Mouse (Mus musculus) neutrophil, adult 5-6 weeks (primary cell): Measurements from ENCODE around the gene Mrtfa. TPM values are rescaled to one million over a fixed set of nuclear protein-coding genes. Genes with fewer than 3 reads are reported as not detected.

Experiments used
- ATAC-seq: fragments of 151-379, 151-347 bp; 2 replicates; pipeline ENCODE4 v1.8.0; 2017; ENCODE audit warnings: mild to moderate bottlenecking, moderate TSS enrichment; ENCODE audit not compliant: insufficient number of reproducible peaks, poor library complexity, low FRiP score, severe bottlenecking; ENCODE audit errors: extremely low read depth
- total RNA-seq: library from RNA; stranded (forward); fragments of 200-1000 nt; gene quantifications from 2 replicates; pipeline ENCODE4 v1.2.3, GENCODE M21; 2017

Mrtfa gene
- total RNA-seq, 1 experiment from 2014 or later = 59.9 TPM

DNA sequence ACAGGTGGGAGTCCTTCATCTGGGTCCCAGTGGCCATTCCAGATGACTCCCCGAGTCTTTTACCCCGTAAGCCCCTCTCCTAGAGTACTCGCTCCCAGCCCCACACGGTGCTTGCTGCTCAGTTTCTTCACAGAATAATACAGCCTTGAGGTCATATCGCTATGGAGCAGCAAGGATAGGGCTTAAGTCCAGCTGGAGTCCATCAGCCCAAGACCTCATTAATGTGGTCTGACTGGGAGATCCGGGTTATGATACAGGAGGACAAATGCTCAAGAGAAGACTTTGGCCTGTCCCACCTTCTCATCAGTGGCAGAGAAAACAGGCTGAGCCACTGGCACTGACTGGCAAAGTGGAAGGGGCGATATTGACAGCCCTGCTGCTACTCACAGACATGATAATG is 173.2 kb downstream of the Mrtfa start:
- ATAC-seq = no peak

DNA sequence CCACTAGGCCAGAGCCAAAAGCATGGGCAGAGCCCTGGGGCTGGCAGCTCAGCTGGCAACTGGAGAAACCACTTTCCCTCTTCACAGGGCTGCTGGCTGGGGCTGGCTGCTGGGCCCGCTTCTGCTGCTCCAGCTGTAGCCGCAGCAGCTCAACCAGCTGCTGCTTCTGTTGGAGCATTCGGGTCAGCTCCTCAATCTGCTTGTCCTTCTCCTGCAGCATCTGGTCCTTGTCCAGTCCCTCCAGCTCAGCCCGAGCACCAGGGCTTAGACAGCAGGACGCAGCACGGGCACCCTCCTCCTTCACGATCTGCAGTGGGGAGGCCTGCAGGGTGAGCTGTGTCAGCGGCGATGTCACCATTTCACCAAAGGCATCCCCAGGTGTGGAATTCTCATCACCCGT is 174.1 kb downstream of the Mrtfa start:
- ATAC-seq = no peak

DNA sequence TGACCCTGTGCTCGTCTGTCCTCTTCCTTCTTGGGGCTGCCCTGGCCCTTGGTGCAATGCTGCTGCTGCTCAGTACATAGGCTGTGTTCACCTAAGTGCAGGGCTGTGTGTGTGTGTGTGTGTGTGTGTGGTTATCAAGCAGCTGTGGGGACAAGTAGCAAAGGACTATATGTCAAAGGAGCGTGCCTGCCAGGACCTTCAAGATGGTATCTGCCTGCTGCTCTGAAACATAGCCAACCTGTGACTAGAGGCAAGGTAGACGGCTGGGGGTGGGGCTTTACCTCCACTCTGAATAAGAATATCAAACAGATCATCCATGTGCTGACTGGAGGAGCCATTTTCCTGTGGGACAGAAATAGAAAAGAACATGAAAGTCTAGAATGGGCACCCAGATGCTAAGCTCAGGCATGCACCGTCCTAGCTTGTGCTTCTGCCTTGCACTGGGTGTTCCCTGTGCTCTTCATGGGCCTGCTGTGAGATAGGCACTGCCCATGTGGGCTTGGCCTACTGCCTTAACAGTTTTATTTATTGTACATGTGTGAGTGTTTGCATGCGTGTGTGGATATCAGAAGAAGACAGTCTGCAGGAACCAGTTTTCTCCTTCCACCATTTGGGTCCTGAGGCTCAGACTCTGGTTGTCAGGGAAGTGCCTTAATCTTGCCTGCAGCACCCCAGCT is 175.4 kb downstream of the Mrtfa start:
- ATAC-seq = no peak

DNA sequence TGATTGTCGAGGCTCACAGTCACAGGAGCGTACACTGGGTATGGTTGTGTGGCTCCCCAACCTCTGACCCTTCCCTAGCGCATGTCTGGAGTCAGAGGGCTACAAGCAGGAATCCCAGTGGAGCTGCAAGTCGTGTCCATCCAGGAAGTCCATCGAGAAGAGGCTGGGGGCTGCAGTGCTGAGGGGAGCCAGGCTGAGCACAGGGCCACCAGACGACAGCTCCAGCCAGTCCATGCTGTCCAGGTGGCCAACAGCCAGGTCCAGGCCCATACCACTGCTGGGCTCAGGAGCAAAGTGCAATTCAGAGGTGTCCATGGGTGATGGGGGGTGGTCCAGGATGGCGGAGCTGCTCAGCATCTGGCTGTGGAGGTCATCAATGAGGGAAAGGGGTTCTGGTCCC is 177.4 kb downstream of the Mrtfa start:
- no peak for ATAC-seq

DNA sequence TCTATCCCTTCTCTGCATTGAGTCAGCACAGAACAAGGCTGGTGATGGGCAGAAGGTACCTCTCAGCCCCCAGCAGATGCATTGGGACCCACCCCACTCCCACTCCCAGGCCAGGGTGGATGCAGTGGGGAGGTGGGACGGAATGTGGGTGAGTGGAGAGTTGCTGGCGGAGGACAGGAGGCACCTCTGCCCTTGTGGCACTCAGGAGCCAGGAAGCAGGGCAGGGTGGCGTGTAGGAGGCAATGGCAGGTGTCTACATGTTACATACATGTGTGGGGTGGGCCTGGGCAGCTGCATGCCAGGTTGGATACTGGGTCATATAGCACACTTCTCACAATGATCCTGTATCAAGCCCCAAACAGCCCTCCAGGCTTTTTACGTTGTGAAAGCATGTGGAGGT is 178.2 kb downstream of the Mrtfa start:
- no peak for ATAC-seq

DNA sequence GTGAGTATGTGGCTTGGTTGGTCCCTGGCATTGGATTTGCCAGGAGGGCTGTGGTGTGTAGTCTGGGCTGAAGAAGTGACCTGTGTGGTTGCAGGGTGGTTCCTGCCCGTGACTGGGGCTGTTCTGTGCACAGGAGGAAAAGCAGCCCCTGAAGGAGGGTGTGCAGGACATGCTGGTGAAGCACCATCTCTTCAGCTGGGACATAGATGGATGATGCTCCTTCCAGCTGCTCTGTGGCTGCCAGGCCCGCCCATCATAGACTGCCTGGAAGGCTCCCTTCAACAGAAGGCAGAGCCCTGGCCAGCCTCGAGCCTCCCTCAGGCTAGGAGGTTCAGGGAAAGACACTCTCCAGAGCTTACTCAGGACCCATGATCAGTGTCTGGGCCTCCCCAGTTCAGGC is 179.0 kb downstream of the Mrtfa start:
- no peak for ATAC-seq

DNA sequence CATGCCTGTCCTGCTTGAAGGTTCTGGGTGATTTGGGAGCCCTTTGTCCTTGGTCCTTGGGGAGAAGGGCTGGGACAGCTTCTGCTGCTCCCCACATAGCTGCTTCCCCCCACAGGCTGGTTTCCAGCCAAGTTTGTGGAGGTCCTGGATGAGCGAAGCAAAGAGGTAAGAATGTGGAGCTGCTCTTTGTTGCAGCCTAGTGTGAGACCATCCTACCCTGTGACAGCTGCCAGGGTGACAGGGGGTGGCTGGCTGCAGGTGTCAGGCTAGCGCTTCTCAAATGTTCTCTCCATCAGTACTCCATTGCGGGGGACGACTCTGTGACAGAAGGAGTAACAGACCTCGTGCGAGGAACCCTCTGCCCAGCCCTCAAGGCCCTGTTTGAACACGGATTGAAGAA is 180.4 kb downstream of the Mrtfa start:
- no peak for ATAC-seq

DNA sequence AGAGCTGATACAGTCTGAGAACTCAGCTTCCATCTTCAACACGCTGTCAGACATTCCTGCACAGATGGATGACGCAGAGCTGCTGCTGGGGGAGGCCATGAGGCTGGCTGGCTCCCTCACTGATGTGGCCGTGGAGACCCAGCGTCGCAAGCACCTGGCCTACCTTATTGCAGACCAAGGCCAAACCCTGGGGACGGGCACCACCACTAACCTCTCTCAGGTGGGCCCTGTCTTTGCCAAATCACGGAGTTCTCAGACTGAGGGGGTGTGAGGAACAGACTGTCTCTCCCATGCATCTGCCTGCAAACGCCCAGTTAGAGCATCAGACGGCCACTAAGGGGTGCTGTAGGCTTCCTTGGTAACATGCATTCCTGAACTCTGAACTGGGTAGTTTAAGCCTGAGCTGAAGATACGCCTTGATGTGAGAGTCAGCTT is 181.9 kb downstream of the Mrtfa start:
- ATAC-seq = no peak

DNA sequence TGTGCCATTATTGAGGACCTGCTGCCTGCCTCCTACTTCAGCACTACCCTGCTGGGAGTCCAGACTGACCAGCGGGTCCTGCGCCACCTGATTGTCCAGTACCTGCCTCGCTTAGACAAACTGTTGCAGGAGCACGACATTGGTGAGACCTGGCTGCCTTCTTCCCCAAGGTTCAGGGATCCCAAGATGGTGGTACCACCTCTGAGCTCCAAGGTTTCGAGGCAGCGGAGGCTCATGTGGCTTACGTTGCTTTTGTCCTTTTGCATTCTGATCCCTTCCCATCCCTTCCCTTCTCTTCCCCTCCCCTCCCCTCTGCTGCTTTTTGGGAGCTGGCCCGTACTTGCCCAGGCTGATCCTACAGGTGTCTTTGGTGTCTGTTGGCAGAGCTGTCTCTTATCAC is 182.7 kb downstream of the Mrtfa start:
- ATAC-seq = no peak

DNA sequence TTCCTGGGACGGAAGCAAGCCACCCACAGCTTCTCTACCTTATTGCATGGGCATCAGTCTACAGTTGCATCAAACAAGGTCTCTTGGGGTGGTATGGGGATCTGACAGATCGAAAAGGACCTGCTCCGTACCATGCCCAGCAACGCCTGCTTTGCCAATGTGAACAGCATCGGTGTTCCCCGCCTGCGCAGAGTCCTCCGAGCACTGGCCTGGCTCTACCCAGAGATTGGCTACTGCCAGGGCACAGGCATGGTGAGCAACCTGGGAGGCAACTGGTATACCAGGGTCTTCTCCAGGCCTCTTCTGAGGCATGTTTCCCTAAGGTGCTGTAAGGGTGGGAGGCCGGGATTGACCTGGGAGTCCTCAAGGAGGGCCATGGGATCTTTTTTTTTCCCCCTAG is 183.2 kb downstream of the Mrtfa start:
- ATAC-seq = no peak

DNA sequence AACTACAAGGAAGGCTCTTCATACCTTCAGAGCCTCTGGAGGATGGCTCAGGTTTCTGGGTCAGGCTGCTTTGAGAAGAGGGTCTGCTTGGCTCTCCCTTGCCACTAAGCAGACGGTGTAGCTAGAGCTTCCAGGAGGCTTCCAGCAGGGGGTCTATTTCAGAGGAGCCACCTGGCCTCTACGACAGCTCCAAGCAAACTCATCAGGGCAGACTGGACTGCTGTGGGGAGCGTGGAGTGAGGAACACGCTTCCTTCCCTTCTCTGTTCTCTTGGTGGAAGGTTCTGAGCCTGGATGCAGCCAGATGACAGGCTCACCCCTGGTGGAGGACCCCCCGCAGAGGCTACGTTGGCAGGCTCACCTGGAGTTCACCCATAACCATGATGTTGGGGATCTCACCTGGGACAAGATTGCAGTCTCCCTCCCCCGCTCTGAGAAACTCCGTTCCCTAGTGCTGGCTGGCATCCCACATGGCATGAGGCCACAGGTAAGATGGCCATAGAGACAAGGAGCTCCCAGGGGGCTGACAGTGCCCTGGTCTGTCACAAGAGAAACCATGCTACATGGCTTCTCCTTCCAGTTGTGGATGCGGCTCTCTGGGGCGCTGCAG is 184.3 kb downstream of the Mrtfa start:
- ATAC-seq = no peak

DNA sequence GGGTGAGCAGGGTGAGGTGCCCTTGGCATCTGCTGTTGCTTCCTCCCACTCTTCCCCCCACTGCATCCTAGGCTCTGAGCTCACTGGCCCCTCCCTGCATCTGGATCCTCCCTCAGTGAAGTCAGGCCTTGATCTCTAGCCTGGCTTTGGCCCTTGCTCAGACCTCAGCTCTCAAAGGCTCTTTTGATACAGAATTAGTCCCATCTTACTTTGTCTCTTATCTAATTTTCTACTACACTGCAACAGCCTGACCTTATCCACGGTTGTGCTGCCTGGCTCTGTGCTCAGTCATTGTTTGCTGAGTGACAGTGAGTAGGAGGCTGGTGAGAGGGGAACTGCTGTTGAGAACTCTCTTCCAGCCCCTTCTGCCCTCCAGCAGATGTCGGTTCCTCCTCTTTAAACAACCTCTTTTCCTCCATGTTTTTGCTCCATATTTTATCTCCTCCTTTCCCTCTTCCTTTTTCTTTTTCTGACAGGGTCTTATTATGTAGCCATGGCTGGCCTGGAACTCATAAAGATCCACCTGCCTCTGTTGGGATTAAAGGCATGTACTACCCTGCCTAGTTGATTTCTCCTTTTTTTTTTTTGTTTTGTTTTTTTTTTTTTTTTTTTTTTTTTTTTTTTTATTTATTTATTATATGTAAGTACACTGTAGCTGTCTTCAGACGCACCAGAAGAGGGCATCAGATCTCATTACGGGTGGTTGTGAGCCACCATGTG is 190.0 kb downstream of the Mrtfa start:
- ATAC-seq = no peak

DNA sequence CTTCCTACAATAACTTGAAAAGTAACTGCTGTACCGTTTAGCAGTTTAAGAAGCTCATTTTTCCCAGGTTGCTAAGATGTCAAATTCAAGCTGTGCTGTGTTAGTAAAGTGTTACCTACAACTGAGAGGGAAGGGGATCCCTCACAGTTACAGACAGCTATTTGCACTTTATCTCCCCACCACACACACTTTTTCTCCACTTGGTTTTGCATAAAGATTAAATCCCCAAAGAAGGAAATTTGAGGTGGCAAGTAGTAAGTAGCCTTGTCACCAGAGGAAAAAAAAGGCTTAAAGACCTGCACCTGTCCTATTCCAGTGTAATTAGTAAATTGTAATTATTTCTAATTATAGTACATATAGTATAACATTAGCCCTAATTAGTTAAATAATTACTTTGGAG is 193.5 kb downstream of the Mrtfa start:
- no peak for ATAC-seq

DNA sequence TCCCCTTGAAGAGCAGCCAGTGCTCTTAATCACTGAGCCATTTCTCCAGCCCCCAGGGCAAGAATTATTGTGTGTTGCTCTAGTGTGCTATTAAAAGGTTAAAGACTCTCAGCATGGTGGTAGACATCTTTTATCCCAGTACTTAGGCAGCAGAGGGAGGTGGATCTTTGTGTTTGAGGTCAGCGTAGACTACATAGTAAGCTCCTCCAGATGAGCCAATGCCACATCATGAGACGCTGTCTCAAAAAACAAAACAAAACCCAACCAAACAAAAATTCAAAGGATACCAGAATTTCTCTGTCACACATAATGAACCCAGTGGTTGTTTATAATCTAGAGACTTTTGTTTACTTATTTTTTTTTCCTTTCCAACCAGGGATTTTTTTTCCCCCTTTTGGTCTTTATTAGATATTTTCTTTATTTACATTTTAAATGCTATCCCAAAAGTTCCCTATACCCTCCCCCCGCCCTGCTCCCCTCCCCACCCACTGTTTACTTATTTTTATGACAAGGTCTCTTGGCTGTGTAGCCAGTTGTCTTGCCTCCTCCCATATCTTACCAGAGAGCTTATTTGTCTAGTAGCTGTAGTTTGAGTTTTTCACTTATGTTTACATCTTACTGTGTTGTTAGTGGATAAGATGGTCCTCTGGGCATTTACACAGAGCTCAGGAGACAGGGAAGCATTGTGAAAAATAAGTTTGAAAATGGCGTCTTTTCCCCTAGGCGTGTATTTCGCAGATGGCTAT is 194.3 kb downstream of the Mrtfa start:
- no peak for ATAC-seq

DNA sequence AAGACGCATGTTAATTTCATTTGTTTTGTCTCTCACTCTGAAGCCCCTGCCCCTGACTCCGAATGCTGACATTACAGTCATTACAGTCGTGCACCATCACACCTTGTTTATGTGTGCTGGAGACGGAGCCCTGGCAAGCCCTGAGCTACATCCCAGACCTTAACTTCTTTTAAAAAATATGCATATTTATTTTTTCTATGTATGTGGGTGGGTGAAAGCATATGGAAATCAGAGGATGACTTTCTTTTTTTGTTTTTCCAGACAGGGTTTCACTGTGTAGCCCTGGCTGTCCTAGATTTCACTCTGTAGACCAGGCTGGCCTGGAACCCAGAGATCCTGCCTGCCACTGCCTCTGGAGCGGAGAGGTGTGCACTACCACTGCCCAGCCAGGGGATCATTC is 195.6 kb downstream of the Mrtfa start:
- ATAC-seq = no peak

DNA sequence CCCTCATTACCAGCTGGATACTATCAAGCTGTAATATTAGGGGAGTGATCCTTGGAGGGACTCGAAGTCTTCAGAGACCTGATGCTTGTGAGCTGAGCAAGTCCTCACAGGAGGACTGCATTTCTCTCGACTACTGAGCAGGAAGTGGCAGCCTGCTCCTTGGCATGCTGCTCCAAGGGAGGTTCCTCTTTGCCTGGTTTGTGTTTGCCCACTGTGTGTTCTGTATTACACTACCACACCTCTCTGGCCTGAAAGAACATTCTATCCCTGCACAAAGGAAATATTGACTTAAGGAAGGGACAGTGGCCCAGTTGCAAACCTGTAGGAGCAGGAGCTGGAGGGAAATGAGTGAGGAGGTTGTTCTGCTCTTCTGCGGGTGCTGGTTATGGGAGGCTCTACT is 200.8 kb downstream of the Mrtfa start:
- no peak for ATAC-seq

DNA sequence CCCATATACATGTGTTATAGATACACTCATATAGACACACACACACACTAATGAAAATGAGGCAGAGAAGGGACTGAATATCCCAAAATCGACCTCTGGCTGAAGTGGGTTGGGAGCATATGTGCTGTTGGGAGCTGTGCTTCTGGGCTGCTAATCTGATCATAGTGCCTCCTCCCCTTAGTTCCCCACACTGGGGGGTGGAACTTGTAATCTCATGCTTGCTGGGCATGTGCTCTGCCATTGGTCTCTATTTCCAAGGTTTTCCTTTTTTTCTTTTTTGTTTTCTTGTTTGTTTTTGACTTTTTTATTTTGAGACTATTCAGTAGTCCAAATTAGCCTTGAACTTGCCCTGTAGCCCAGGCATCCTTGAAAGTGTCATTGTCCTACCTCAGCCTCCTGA is 202.2 kb downstream of the Mrtfa start:
- ATAC-seq = no peak

DNA sequence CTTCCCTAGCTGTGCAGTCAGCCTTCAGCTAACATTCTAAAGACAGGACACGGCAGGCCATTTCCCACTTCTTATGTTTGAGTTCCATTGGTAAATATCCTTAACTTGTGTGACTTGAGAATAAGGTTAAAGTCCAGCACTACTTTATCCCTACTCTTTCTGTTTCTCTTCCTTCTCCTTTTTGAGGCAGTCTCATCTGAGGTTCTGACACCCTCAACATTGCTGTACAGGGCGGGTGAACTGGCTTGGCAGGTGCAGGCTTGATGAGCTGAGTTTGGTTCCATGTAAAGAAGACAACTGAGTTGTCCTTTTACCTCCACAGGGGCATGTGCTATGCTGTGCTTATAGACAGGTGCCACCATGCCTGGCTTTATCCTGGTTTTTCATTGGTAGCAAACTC is 207.3 kb downstream of the Mrtfa start:
- ATAC-seq = no peak

DNA sequence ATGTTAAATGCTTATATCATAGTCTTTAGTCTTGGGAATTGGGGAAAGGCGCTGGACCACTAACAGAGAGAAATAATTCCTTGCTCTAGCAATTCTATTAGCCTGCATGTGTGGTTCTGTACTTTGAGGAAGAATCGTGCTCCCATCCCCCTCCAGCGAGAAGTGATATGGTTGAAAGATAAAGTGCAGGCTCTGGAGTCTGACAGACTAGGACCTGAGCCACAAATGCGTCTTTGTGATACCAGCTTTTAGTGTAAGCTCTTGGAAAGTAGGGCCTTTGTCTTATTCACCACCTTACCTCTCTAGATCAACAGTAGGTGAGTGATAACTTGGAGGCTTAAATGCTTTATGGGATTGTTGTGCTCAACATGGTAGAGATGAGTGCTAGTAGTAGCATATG is 209.4 kb downstream of the Mrtfa start:
- ATAC-seq = no peak

DNA sequence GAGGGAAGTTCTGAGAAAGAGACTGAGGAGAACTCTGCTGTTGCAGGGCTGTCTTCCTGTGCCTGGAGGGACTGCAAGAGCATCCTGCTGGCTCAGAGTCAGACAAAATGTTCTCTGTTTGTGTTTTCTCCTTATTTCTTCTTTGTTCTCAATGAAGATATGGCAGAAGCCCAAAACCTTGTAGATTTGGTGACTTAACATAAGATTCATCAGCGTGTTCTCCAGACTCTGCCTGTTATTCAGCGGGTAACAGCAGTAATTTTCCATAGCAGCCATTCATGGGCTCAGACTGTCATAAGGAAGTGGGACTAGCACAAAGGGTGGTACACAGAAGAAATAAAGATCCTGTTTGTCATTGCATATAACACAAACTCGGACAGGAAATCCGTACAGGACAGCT is 210.9 kb downstream of the Mrtfa start:
- no peak for ATAC-seq
